Mouse (Mus musculus): ENCODE results near the gene Gm11034. TPM values are rescaled to one million over a fixed set of nuclear protein-coding genes. Genes with fewer than 3 reads are reported as not detected.
A peak's percentile ranks its signal among the peaks of the same experiment; 100 is the strongest.

Gene Gm11034
- total and polyA plus RNA-seq, 3 experiments: not detected

GRCm38 (mm10) chr8:72260585-72260984 lies 47.1 kb upstream of the Gm11034 start:
- TF ChIP-seq CTCF (conservative IDR thresholded peaks at IDR 0.05 in 1 of 2, IDR thresholded peaks at IDR 0.05 in 1 of 2; ENCODE audit: low read depth in 2 of 2, low read length in 2 of 2) (0 out of 4 replicates have a peak, but pooled peaks of 1 of the 2 experiments have one; percentile 9), MYC (IDR thresholded peaks at IDR 0.05; ENCODE audit: low read depth, low read length) (no peak), IRF4 (IDR thresholded peaks at IDR 0.05; ENCODE audit: low read depth, low read length) (peak; percentile 35), RAD21 (IDR thresholded peaks at IDR 0.05; ENCODE audit: low read depth, low read length) (no peak; the same call in 1 of the 2 replicates), EP300 (IDR thresholded peaks at IDR 0.05; ENCODE audit: low read length) (peak; percentile 35; the same call in 1 of the 2 replicates), MXI1 (IDR thresholded peaks at IDR 0.05; ENCODE audit: low read depth, low read length) (peak; percentile 58; the same call in 1 of the 2 replicates), SMC3 (IDR thresholded peaks at IDR 0.05; ENCODE audit: low read depth, low read length) (peak; percentile 12), POLR2AphosphoS2 (IDR thresholded peaks at IDR 0.05; ENCODE audit: low read depth, low read length) (no peak), BHLHE40 (IDR thresholded peaks at IDR 0.05; ENCODE audit: low read depth, low read length) (peak; percentile 68), TCF12 (IDR thresholded peaks at IDR 0.05; ENCODE audit: low read depth, low read length) (peak; percentile 32; the same call in 1 of the 2 replicates)
- DNase-seq (ENCODE audit: extremely low read depth): peak; percentile 71
- Histone ChIP-seq H3K79me2 (replicated peaks; ENCODE audit: control insufficient read depth, extremely low read depth, insufficient read depth, poor library complexity, severe bottlenecking) (no peaks in the 10 kb centered on the region), H3K4me1 (ENCODE audit: control insufficient read depth in 1 of 2, insufficient read depth in 2 of 2) (peaks cover 6 to 39% of the 10 kb centered on the region in 2 experiments; a peak in 3 of 4 replicates), H3K27ac (ENCODE audit: insufficient read depth, low read depth) (no peak overlapping the region), H3K36me3 (replicated peaks in 1 of 2; ENCODE audit: control insufficient read depth in 1 of 2, insufficient read depth in 1 of 2, low read length in 1 of 2) (peaks cover 8 to 23% of the 10 kb centered on the region in 2 experiments), H3K9ac (ENCODE audit: insufficient read depth, low read depth) (no peak overlapping the region), H3K4me2 (ENCODE audit: insufficient read depth, low read depth, poor library complexity, severe bottlenecking) (no peak overlapping the region; the same call in 1 of the 2 replicates), H3K9me3 (replicated peaks; ENCODE audit: low read length) (no peaks in the 10 kb centered on the region), H3K4me3 (replicated peaks in 1 of 3; ENCODE audit: low read depth in 2 of 3, low read length in 2 of 3, poor library complexity in 1 of 3) (no peak overlapping the region), H3K27me3 (replicated peaks) (no peaks in the 10 kb centered on the region)
- in situ Hi-C loops (cut with MboI; ENCODE audit: low pct_ligation_motif_present, low pct_unique_long_range_greater_than_20kb, low sequenced_read_pairs) (no loop called here), dilution Hi-C loops (cut with MboI; ENCODE audit: extremely low pct_ligation_motif_present, extremely low pct_unique_long_range_greater_than_20kb, low sequenced_read_pairs) (no loop called here)

- Histone ChIP-seq H3K27ac (ENCODE audit: insufficient read depth, low read depth) (no peak overlapping the region), H3K9ac (ENCODE audit: insufficient read depth, low read depth) (no peak overlapping the region), H3K4me3 (replicated peaks in 1 of 3; ENCODE audit: low read depth in 2 of 3, low read length in 2 of 3, poor library complexity in 1 of 3) (no peak overlapping the region), H3K36me3 (replicated peaks in 1 of 2; ENCODE audit: control insufficient read depth in 1 of 2, insufficient read depth in 1 of 2, low read length in 1 of 2) (peaks cover 15 to 30% of the 10 kb centered on the region in 2 experiments), H3K27me3 (replicated peaks) (no peaks in the 10 kb centered on the region), H3K4me2 (ENCODE audit: insufficient read depth, low read depth, poor library complexity, severe bottlenecking) (no peak overlapping the region), H3K9me3 (replicated peaks; ENCODE audit: low read length) (no peaks in the 10 kb centered on the region), H3K4me1 (ENCODE audit: control insufficient read depth in 1 of 2, insufficient read depth in 2 of 2) (peaks cover 6 to 39% of the 10 kb centered on the region in 2 experiments; a peak in 3 of 4 replicates), H3K79me2 (replicated peaks; ENCODE audit: control insufficient read depth, extremely low read depth, insufficient read depth, poor library complexity, severe bottlenecking) (no peaks in the 10 kb centered on the region)
- TF ChIP-seq SMC3 (IDR thresholded peaks at IDR 0.05; ENCODE audit: low read depth, low read length) (no peak), BHLHE40 (IDR thresholded peaks at IDR 0.05; ENCODE audit: low read depth, low read length) (no peak), ZKSCAN1 (IDR thresholded peaks at IDR 0.05; ENCODE audit: borderline replicate concordance, low read depth, low read length) (no peak), PAX5 (IDR thresholded peaks at IDR 0.05; ENCODE audit: low read length) (no peak), E2F4 (IDR thresholded peaks at IDR 0.05; ENCODE audit: insufficient replicate concordance, low read depth, low read length) (no peak), TCF12 (IDR thresholded peaks at IDR 0.05; ENCODE audit: low read depth, low read length) (no peak), MXI1 (IDR thresholded peaks at IDR 0.05; ENCODE audit: low read depth, low read length) (no peak), RAD21 (IDR thresholded peaks at IDR 0.05; ENCODE audit: low read depth, low read length) (no peak), CHD1 (IDR thresholded peaks at IDR 0.05; ENCODE audit: low read depth, low read length) (no peak), IRF4 (IDR thresholded peaks at IDR 0.05; ENCODE audit: low read depth, low read length) (no peak), CHD2 (IDR thresholded peaks at IDR 0.05; ENCODE audit: low read length) (no peak), USF1 (IDR thresholded peaks at IDR 0.05; ENCODE audit: low read depth, low read length) (no peak), USF2 (conservative IDR thresholded peaks at IDR 0.05; ENCODE audit: low read depth, low read length) (no peak), MYC (IDR thresholded peaks at IDR 0.05; ENCODE audit: low read depth, low read length) (no peak)
- dilution Hi-C loops (cut with MboI; ENCODE audit: extremely low pct_ligation_motif_present, extremely low pct_unique_long_range_greater_than_20kb, low sequenced_read_pairs) (no loop called here), in situ Hi-C loops (cut with MboI; ENCODE audit: low pct_ligation_motif_present, low pct_unique_long_range_greater_than_20kb, low sequenced_read_pairs) (no loop called here)
- DNase-seq (ENCODE audit: extremely low read depth): no peak
Observed at GRCm38 (mm10) chr8:72259862-72260261, 46.4 kb upstream of the Gm11034 start.

All from CH12.LX (cell line).